Mouse (Mus musculus) heart, adult 2 months (tissue): ENCODE data around the gene Sema3a.

Experiments
- CTCF ChIP-seq: fragments of 200-600 bp; IDR thresholded peaks from 2 replicates; pipeline ENCODE4 v1.8.1; 2022; ENCODE audit warnings: antibody characterized with exemption, mild to moderate bottlenecking, moderate library complexity
- POLR2A ChIP-seq: fragments of 200-500 bp; IDR thresholded peaks from 2 replicates; pipeline ENCODE4 v1.6.1; 2011; ENCODE audit warnings: mild to moderate bottlenecking, low read depth, low read length, control low read depth; ENCODE audit not compliant: insufficient read depth

DNA sequence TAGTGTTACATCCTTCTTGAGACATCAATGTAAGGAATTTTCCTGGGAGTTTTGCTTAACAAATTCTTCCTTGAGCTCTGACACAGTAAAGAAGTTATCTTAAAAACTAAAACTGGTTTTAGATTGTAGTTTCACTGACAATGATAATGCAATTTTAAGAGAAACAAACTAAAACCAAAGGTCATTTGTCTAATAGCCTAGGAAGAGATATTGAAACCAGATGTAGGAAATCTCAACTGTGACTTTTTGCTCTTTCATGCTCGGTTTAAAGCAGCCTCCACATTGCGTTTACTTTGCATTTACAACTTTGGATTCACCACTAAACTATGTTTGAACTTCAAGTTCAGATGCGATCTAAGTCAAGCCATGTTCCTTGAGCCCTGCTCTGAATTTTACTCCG, 982 bp downstream of the Sema3a start:
- no peak for TF ChIP-seq CTCF
- TF ChIP-seq POLR2A = no peak
